Mouse (Mus musculus): ENCODE results near the gene Nfkbia.

DNA sequence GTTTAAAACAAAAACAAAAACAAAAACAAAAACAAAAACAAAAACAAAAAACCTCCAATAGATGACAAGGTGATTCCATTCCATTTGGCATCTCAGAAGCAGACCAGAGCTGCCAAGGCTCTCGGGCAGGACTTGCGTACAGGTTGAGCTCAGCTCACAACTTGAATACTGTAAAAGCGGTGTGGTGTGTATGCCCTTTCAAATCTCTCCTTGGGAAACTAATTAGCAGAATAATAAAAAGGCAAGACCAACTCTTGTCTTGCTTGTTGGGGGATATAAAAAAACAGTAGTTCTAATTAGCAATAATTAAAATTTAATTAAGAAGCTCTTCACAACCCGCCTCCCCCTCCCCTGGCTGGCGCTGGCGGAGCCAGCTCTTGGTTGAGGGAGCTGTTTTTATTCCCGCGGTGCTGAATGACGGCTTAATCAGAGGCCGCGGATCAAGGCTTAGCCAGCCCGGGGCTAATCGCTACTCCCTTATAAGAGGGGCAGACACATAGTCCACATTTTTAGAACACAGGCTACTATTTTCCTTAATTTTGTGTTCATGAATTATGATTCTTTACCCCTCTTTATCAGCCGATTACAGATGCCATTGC lies 44.2 kb upstream of the Nfkbia start:
- TF ChIP-seq POLR2A (IDR thresholded peaks at IDR 0.05; ENCODE audit: low read depth, low read length) (no peak), CTCF (IDR thresholded peaks at IDR 0.05; ENCODE audit: borderline replicate concordance, insufficient read depth, low read length) (no peak)
